ENCODE assay signal across 13 mouse cellular contexts in the genomic region with DNA sequence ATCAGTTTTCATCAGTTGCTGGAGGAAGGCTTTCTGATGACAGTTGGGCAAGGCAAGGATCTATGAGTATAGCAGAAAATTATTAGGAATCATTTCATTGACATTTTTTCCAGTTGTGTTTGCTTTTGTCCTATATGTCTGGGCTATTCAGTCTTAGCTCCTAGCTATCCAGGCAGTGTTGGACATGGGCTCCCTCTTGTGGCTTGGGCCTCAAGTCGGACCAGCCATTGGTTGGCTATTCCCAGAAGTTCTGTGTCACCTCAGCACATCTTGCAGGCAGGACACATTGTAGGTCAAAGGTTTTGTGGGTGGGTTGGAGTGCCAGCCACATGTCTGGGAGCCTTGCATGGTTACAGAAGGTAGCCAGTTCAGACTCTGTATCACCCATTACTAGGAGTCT. TPM values are rescaled to one million over a fixed set of nuclear protein-coding genes. Genes with fewer than 3 reads are reported as not detected.
A peak's percentile ranks its signal among the peaks of the same experiment; 100 is the strongest.
DNase-seq lines count a peak whose midpoint lies in the region; ATAC-seq and TF ChIP-seq lines count a peak whose summit lies in the region.
"Had no signal": no experiment of that assay in that cellular context is flagged by ENCODE, and none has a peak within 500 bp of the region (broad histone marks: within the 10 kb centered on the region; RNA-seq: fewer than 3 reads in every experiment).

No protein-coding gene starts in this region.

- H3K79me2 ChIP-seq in heart, adult 2 months (replicated peaks; ENCODE audit: control insufficient read depth, insufficient read depth, low read length) = no peaks in the 10 kb centered on the region
- H3K79me2 ChIP-seq in CH12.LX (replicated peaks; ENCODE audit: control insufficient read depth, extremely low read depth, insufficient read depth, poor library complexity, severe bottlenecking) = no peaks in the 10 kb centered on the region

- in situ Hi-C loops in CH12.LX (cut with MboI; ENCODE audit: low pct_ligation_motif_present, low pct_unique_long_range_greater_than_20kb, low sequenced_read_pairs) = loop anchor here (10.0 kb wide), 1 partner anchor 111 kb away; no protein-coding TSS in a partner anchor

- H3K4me3 ChIP-seq in heart, adult 2 months = no peak overlapping the region
- H3K4me3 ChIP-seq in heart, embryonic 10.5 days = no peak overlapping the region
- H3K4me3 ChIP-seq in left cerebral cortex, adult 2 months = no peak overlapping the region
- H3K4me3 ChIP-seq in CH12.LX (replicated peaks in 1 of 3; ENCODE audit: low read depth in 2 of 3, low read length in 2 of 3, poor library complexity in 1 of 3) = no peak overlapping the region
- H3K4me3 ChIP-seq: forebrain, embryonic 10.5 days had no signal

- no peaks in the 10 kb centered on the region for H3K27me3 ChIP-seq in heart, adult 2 months (ENCODE audit: control insufficient read depth, insufficient read depth, low read length)
- no peaks in the 10 kb centered on the region for H3K27me3 ChIP-seq in heart, embryonic 10.5 days (ENCODE audit: insufficient read depth, poor library complexity, severe bottlenecking)
- H3K27me3 ChIP-seq in CH12.LX (replicated peaks) = peaks cover 4% of the 10 kb centered on the region

- dilution Hi-C loops in CH12.LX (cut with MboI; ENCODE audit: extremely low pct_ligation_motif_present, extremely low pct_unique_long_range_greater_than_20kb, low sequenced_read_pairs) = no loop called here

- no peak for TF ChIP-seq POLR2A in heart, adult 2 months (IDR thresholded peaks at IDR 0.05; ENCODE audit: insufficient read depth, low read depth, low read length)
- no peak for TF ChIP-seq POLR2A in CH12.LX (IDR thresholded peaks at IDR 0.05; ENCODE audit: low read depth, low read length)

- no peak overlapping the region for H3K9ac ChIP-seq in heart, adult 2 months (ENCODE audit: low read depth, low read length)
- H3K9ac ChIP-seq in CH12.LX (ENCODE audit: insufficient read depth, low read depth) = no peak overlapping the region

- no peaks in the 10 kb centered on the region; the same call in 1 of the 2 replicates for H3K9me3 ChIP-seq in heart, embryonic 10.5 days
- H3K9me3 ChIP-seq in CH12.LX (replicated peaks; ENCODE audit: low read length) = no peaks in the 10 kb centered on the region
- H3K9me3 ChIP-seq: forebrain, embryonic 10.5 days had no signal

- H3K36me3 ChIP-seq in heart, adult 2 months (ENCODE audit: control insufficient read depth, insufficient read depth, low read length) = no peaks in the 10 kb centered on the region
- no peaks in the 10 kb centered on the region for H3K36me3 ChIP-seq in heart, embryonic 10.5 days
- no peaks in the 10 kb centered on the region for H3K36me3 ChIP-seq in CH12.LX (replicated peaks in 1 of 2; ENCODE audit: control insufficient read depth in 1 of 2, insufficient read depth in 1 of 2, low read length in 1 of 2)
- H3K36me3 ChIP-seq: forebrain, embryonic 10.5 days had no signal

- TF ChIP-seq EP300 in heart, adult 2 months (IDR thresholded peaks at IDR 0.05; ENCODE audit: insufficient read depth, low read depth, low read length) = no peak
- no peak for TF ChIP-seq EP300 in CH12.LX (IDR thresholded peaks at IDR 0.05; ENCODE audit: low read length)

- WGBS in heart, adult 2 months = 58% methylated on average over 1 of the region's 1 CpGs
- 41% methylated on average over 1 of the region's 1 CpGs for WGBS in heart, embryonic 10.5 days

- no peak overlapping the region for H3K27ac ChIP-seq in heart, adult 2 months
- no peak overlapping the region for H3K27ac ChIP-seq in heart, embryonic 10.5 days
- no peak overlapping the region for H3K27ac ChIP-seq in left cerebral cortex, adult 2 months
- H3K27ac ChIP-seq in CH12.LX (ENCODE audit: insufficient read depth, low read depth) = no peak overlapping the region
- H3K27ac ChIP-seq: forebrain, embryonic 10.5 days had no signal

- intact Hi-C loops in heart, adult 2 months (cut with DNase I) = loop anchor here (10.0 kb wide), 1 partner anchor 111 kb away; no protein-coding TSS in a partner anchor
- intact Hi-C loops in left cerebral cortex, adult 2 months (cut with DNase I) = no loop called here

- H3K4me2 ChIP-seq in CH12.LX (ENCODE audit: insufficient read depth, low read depth, poor library complexity, severe bottlenecking) = no peak overlapping the region

- DNase-seq in heart, adult 2 months = no peak
- DNase-seq in heart, embryonic 10.5 days (ENCODE audit: low spot score) = no peak
- DNase-seq in left cerebral cortex, adult 2 months (ENCODE audit: extremely low spot score in 1 of 2, low spot score in 2 of 2) = no peak
- DNase-seq in left cerebral cortex, adult 9 months (ENCODE audit: low spot score in 2 of 2) = no peak
- peak; percentile 30 for DNase-seq in CH12.LX (ENCODE audit: extremely low read depth)
- DNase-seq in brain, adult 2 months (ENCODE audit: low read depth, low spot score) = peak; percentile 8
- DNase-seq in right cerebral cortex, postnatal 36 days (ENCODE audit: low spot score in 2 of 2) = no peak
- DNase-seq: embryo, embryonic 11 days; thymus, adult 18-20 months had no signal

- H3K4me1 ChIP-seq in heart, adult 2 months (ENCODE audit: control insufficient read depth, insufficient read depth, low read length) = no peaks in the 10 kb centered on the region
- no peaks in the 10 kb centered on the region for H3K4me1 ChIP-seq in heart, embryonic 10.5 days
- no peaks in the 10 kb centered on the region for H3K4me1 ChIP-seq in CH12.LX (ENCODE audit: control insufficient read depth in 1 of 2, insufficient read depth in 2 of 2)
- H3K4me1 ChIP-seq: forebrain, embryonic 10.5 days had no signal

- no peak for ATAC-seq in inflammation-experienced regulatory T-cells, adult 6 months
- ATAC-seq: midbrain, embryonic 16.5 days had no signal

- TF ChIP-seq CTCF in heart, adult 2 months (IDR thresholded peaks at IDR 0.05) = peak; percentile 37
- TF ChIP-seq CTCF in left cerebral cortex, adult 2 months (IDR thresholded peaks at IDR 0.05) = peak; percentile 33
- TF ChIP-seq CTCF in CH12.LX (conservative IDR thresholded peaks at IDR 0.05 in 1 of 2, IDR thresholded peaks at IDR 0.05 in 1 of 2; ENCODE audit: low read depth in 2 of 2, low read length in 2 of 2) = peak; percentile 10 to 75; a peak in 2 of 4 replicates

- TF ChIP-seq RAD21 in CH12.LX (IDR thresholded peaks at IDR 0.05; ENCODE audit: low read depth, low read length) = peak; percentile 71

TF ChIP-seq in CH12.LX, 34 proteins besides CTCF, POLR2A, EP300 and RAD21:
- TF ChIP-seq SMC3 (IDR thresholded peaks at IDR 0.05; ENCODE audit: low read depth, low read length) (peak; percentile 77), ETS1 (conservative IDR thresholded peaks at IDR 0.05; ENCODE audit: low read depth, low read length) (no peak)

RNA-seq across cellular contexts. Expression of gene Clec4a4, which starts 15.4 kb away (rescaled TPM):
- total RNA-seq in heart, adult 2 months (2021) = not detected
- not detected in 2 replicates for polyA plus RNA-seq in heart, adult 2 months (2012; rRNA removed)
- not detected in 2 replicates for polyA plus RNA-seq in heart, embryonic 10.5 days (2016; fragmentation: Nextera tagmentation; extraction: Ambion mirVana)
- not detected for total RNA-seq in left cerebral cortex, adult 2 months (2021)
- total RNA-seq in CH12.LX (2012; rRNA removed) (not detected in 2 replicates), CH12.LX (2014; rRNA removed) (not detected in 2 replicates)
- not detected in 2 replicates for polyA plus RNA-seq in CH12.LX (2012; ENCODE audit: insufficient read length, low read depth)
- under 1 TPM in 1 of 3 experiments, not detected in 2; 0.88 TPM for polyA plus RNA-seq in inflammation-experienced regulatory T-cells, adult 6 months (2017; shearing (Covaris generic))
- polyA plus RNA-seq: forebrain, embryonic 10.5 days; liver, embryonic 16.5 days; midbrain, embryonic 16.5 days had no signal

RNA-seq across cellular contexts. Expression of gene Clec4b1, which starts 44.2 kb away (rescaled TPM):
- total RNA-seq in heart, adult 2 months (2021) = under 1 TPM in 1 of 2 experiments, not detected in 1; 0.42 TPM
- 0.82 and 1.4 TPM in 2 replicates for polyA plus RNA-seq in heart, adult 2 months (2012; rRNA removed)
- not detected in 2 replicates for polyA plus RNA-seq in heart, embryonic 10.5 days (2016; fragmentation: Nextera tagmentation; extraction: Ambion mirVana)
- total RNA-seq in left cerebral cortex, adult 2 months (2021) = not detected
- total RNA-seq in CH12.LX (2012; rRNA removed) = not detected in 2 replicates
- not detected in 2 replicates for total RNA-seq in CH12.LX (2014; rRNA removed)
- not detected in 2 replicates for polyA plus RNA-seq in CH12.LX (2012; ENCODE audit: insufficient read length, low read depth)
- polyA plus RNA-seq in inflammation-experienced regulatory T-cells, adult 6 months (2017; shearing (Covaris generic)) = not detected
- polyA plus RNA-seq: forebrain, embryonic 10.5 days; midbrain, embryonic 16.5 days had no signal

RNA-seq across cellular contexts. Expression of gene Clec4a3, which starts 53.3 kb away (rescaled TPM):
- total RNA-seq in heart, adult 2 months (2021) = 1 to 10 TPM; 2.6 to 3.1 TPM
- 1.7 and 2.1 TPM in 2 replicates for polyA plus RNA-seq in heart, adult 2 months (2012; rRNA removed)
- polyA plus RNA-seq in heart, embryonic 10.5 days (2016; fragmentation: Nextera tagmentation; extraction: Ambion mirVana) = 0.11 TPM in 1 of 2 replicates, not detected in the other
- 1 to 10 TPM; 1.5 to 2.0 TPM for total RNA-seq in left cerebral cortex, adult 2 months (2021)
- total RNA-seq in CH12.LX (2012; rRNA removed) = not detected in 2 replicates
- not detected in 2 replicates for total RNA-seq in CH12.LX (2014; rRNA removed)
- polyA plus RNA-seq in CH12.LX (2012; ENCODE audit: insufficient read length, low read depth) = not detected in 2 replicates
- under 1 TPM in 2 of 3 experiments, not detected in 1; 0.53 to 0.72 TPM for polyA plus RNA-seq in inflammation-experienced regulatory T-cells, adult 6 months (2017; shearing (Covaris generic))
- polyA plus RNA-seq: forebrain, embryonic 10.5 days had no signal

Comparison
In these comparisons a context has a peak if more than half of its experiments do, and no peak if none do; other contexts are left out.
1. DNase-seq: peak in CH12.LX (single experiment) and brain, adult 2 months (single experiment); none in heart, adult 2 months (0 of 2), heart, embryonic 10.5 days (single experiment), left cerebral cortex, adult 2 months (0 of 2), left cerebral cortex, adult 9 months (0 of 2) and right cerebral cortex, postnatal 36 days (0 of 2).
2. Peak in every context shown above with its lines, with median percentiles within 50 percentile points of each other: CTCF ChIP-seq.